Mouse (Mus musculus) stomach, adult 2 months (tissue): ENCODE data around the gene Scg5. TPM values are rescaled to one million over a fixed set of nuclear protein-coding genes. Genes with fewer than 3 reads are reported as not detected.

Source experiments
- polyA plus RNA-seq: library from polyadenylated mRNA; depleted of rRNA; stranded (reverse); fragments of >200 nt; gene quantifications from 2 replicates; pipeline ENCODE4 v1.2.3, GENCODE M21; 2012; rRNA removed

The Scg5 gene
- 2.1 and 2.9 TPM in 2 replicates for polyA plus RNA-seq

GRCm38 (mm10) chr2:113828943-113829882, at the start of gene Scg5:
Scg5 (minus strand) TSS chr2:113829121.

GRCm38 (mm10) chr2:113848245-113849121, 19.6 kb upstream of the Scg5 start, which contains the start of gene Arhgap11a:
Arhgap11a (minus strand) TSS chr2:113848661.

GRCm38 (mm10) chr2:113758311-113759161, 70.4 kb downstream of the Scg5 start, which contains the start of gene Grem1:
Grem1 (minus strand) TSS chr2:113758646.

Other genes starting within 250 kb of the Scg5 start
- 3.1 and 6.2 TPM in 2 replicates for gene Grem1, start 70.5 kb downstream of the Scg5 start, polyA plus RNA-seq
- gene Arhgap11a, start 19.5 kb upstream of the Scg5 start, polyA plus RNA-seq, result 0.34 and 0.79 TPM in 2 replicates
- gene Gjd2, start 184.5 kb upstream of the Scg5 start, polyA plus RNA-seq, result 0.08 and 0.14 TPM in 2 replicates
- gene Actc1, start 224.4 kb upstream of the Scg5 start, polyA plus RNA-seq, result 31.1 and 39.7 TPM in 2 replicates